Mouse (Mus musculus): Measurements from ENCODE around the gene Cfap61.

Gene Cfap61

GRCm38 (mm10) chr2:146257609-146258008 lies 323.0 kb downstream of the Cfap61 start:
- DNase-seq (ENCODE audit: low read depth), result no peak

GRCm38 (mm10) chr2:146258736-146259469 lies 324.3 kb downstream of the Cfap61 start:
- no peak for DNase-seq (ENCODE audit: low read depth)

- no peak for DNase-seq (ENCODE audit: low read depth)
Observed at GRCm38 (mm10) chr2:146259787-146260560, 325.4 kb downstream of the Cfap61 start.

- no peak for DNase-seq (ENCODE audit: low read depth)
Observed at GRCm38 (mm10) chr2:146261146-146261545, 326.6 kb downstream of the Cfap61 start.

- DNase-seq (ENCODE audit: low read depth), result no peak
Observed at GRCm38 (mm10) chr2:146262215-146262614, 327.6 kb downstream of the Cfap61 start.

- DNase-seq (ENCODE audit: low read depth), result no peak
Observed at GRCm38 (mm10) chr2:146262966-146263365, 328.4 kb downstream of the Cfap61 start.
